Mouse (Mus musculus) ES-Bruce4 (cell line): Measurements from ENCODE around the gene Gm10428.

ENCODE experiments used
- CTCF ChIP-seq: IDR thresholded peaks from one replicate; pipeline ENCODE4 v1.8.1; 2011; ENCODE audit warnings: low read depth, low read length
- POLR2A ChIP-seq: IDR thresholded peaks from one replicate; pipeline ENCODE4 v1.8.1; 2011; ENCODE audit warnings: low read length; ENCODE audit not compliant: insufficient read depth

DNA sequence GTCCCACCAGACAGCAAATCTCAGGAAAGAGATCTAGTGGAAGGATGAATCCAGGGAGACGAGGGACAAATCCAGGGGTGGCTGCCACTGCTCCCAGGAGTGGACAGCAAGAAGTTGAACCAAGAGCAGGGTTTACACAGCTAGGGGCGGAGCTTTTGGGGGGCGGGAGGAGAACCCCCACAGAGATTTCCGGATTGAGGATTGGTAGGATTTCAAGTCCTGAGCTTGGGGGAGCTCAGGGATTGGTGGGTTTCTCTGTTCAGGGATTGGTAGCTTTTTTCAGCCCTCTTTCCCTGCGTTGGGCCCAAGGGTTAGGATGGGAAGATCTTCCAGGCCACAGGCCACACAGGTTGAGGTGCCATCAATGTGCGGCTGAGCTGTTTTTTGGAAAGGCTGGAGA, 5.0 kb downstream of the Gm10428 start:
- TF ChIP-seq CTCF (no peak), POLR2A (no peak)
